ENCODE assay signal across 20 mouse cellular contexts in the genomic region with DNA sequence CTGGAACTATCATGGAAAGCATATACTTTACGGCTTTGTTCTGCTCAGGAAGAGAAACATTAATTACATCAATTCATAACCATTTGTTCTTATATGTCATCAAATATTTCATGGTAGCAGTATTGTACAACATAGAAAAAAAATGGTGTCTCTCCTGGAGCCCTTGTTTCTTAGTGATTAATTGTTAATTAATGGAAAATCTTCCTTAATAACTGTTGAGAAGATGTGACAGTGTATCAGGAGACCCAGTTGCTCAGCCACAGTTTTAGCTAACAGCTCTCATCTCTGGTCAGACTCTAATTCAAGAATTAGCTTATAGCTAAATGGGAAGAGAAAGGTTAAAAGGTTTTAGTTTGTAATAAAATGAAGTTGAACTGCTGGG.
"Had no signal": no experiment of that assay in that cellular context is flagged by ENCODE, and none has a peak within 500 bp of the region (broad histone marks: within the 10 kb centered on the region; RNA-seq: fewer than 3 reads in every experiment).

No protein-coding gene starts in this region.

- H3K9ac ChIP-seq: intestine, embryonic 15.5 days; kidney, embryonic 15.5 days; limb, embryonic 12.5 days; limb, embryonic 15.5 days; liver, embryonic 14.5 days; liver, postnatal 0 days; lung, embryonic 14.5 days; midbrain, embryonic 12.5 days had no signal

- H3K4me1 ChIP-seq: intestine, embryonic 15.5 days; kidney, embryonic 15.5 days; limb, embryonic 12.5 days; limb, embryonic 15.5 days; midbrain, embryonic 12.5 days had no signal

- DNase-seq: kidney, adult 11 months; kidney, adult 8-10 months; kidney, postnatal 14 days; kidney, postnatal 4 days; left cerebral cortex, postnatal 4 days; liver, postnatal 0 days; lung, embryonic 14.5 days; lung, postnatal 10 days; lung, postnatal 4 days; thymus, adult 18-20 months; thymus, postnatal 36 days had no signal

- H3K36me3 ChIP-seq: intestine, embryonic 15.5 days; kidney, embryonic 15.5 days; limb, embryonic 12.5 days; limb, embryonic 15.5 days; midbrain, embryonic 12.5 days had no signal

- H3K4me3 ChIP-seq: intestine, embryonic 15.5 days; kidney, embryonic 15.5 days; left cerebral cortex, adult 2 months; limb, embryonic 12.5 days; limb, embryonic 15.5 days; midbrain, embryonic 12.5 days; myocyte had no signal

- H3K27me3 ChIP-seq: intestine, embryonic 15.5 days; kidney, embryonic 15.5 days; limb, embryonic 12.5 days; limb, embryonic 15.5 days; midbrain, embryonic 12.5 days had no signal

- H3K27ac ChIP-seq: intestine, embryonic 15.5 days; kidney, embryonic 15.5 days; left cerebral cortex, adult 2 months; limb, embryonic 12.5 days; limb, embryonic 15.5 days; liver, embryonic 14.5 days had no signal

- H3K9me3 ChIP-seq: intestine, embryonic 15.5 days; kidney, embryonic 15.5 days; limb, embryonic 12.5 days; limb, embryonic 15.5 days; midbrain, embryonic 12.5 days had no signal

- H3K4me2 ChIP-seq: intestine, embryonic 15.5 days; kidney, embryonic 15.5 days; limb, embryonic 12.5 days; limb, embryonic 15.5 days; liver, embryonic 11.5 days; lung, embryonic 14.5 days; midbrain, embryonic 12.5 days had no signal

- ATAC-seq: intestine, embryonic 15.5 days; liver, postnatal 0 days had no signal
